Mouse (Mus musculus) bone marrow macrophage, adult 2 months (primary cell): ENCODE measurements around the gene Miga1. TPM values are rescaled to one million over a fixed set of nuclear protein-coding genes. Genes with fewer than 3 reads are reported as not detected.
A peak's percentile ranks its signal among the peaks of the same experiment; 100 is the strongest.

Source experiments
- H3K27ac ChIP-seq: 2 replicates; pipeline ENCODE4 v1.5.1; 2012; ENCODE audit warnings: low read depth, low read length; ENCODE audit not compliant: insufficient read depth
- H3K4me1 ChIP-seq: 2 replicates; pipeline ENCODE4 v1.6.1; 2012; ENCODE audit warnings: low read length; ENCODE audit not compliant: control insufficient read depth, insufficient read depth
- H3K4me3 ChIP-seq: 2 replicates; pipeline ENCODE4 v1.5.1; 2012; ENCODE audit warnings: mild to moderate bottlenecking, low read length, moderate library complexity; ENCODE audit not compliant: insufficient read depth
- CTCF ChIP-seq: IDR thresholded peaks from 2 replicates; pipeline ENCODE4 v1.5.1; 2012; ENCODE audit warnings: low read depth, mild to moderate bottlenecking, low read length, moderate library complexity
- POLR2A ChIP-seq: IDR thresholded peaks from 2 replicates; pipeline ENCODE4 v1.6.1; 2012; ENCODE audit warnings: mild to moderate bottlenecking, low read depth, low read length, borderline replicate concordance
- polyA plus RNA-seq: library from polyadenylated mRNA; stranded (reverse); fragments of >200 nt; gene quantifications from 2 replicates; pipeline ENCODE4 v1.2.4, GENCODE M21; 2012; ENCODE audit not compliant: missing spikeins, insufficient read depth, insufficient read length

Gene Miga1
- 3.9 and 4.8 TPM in 2 replicates for polyA plus RNA-seq

DNA sequence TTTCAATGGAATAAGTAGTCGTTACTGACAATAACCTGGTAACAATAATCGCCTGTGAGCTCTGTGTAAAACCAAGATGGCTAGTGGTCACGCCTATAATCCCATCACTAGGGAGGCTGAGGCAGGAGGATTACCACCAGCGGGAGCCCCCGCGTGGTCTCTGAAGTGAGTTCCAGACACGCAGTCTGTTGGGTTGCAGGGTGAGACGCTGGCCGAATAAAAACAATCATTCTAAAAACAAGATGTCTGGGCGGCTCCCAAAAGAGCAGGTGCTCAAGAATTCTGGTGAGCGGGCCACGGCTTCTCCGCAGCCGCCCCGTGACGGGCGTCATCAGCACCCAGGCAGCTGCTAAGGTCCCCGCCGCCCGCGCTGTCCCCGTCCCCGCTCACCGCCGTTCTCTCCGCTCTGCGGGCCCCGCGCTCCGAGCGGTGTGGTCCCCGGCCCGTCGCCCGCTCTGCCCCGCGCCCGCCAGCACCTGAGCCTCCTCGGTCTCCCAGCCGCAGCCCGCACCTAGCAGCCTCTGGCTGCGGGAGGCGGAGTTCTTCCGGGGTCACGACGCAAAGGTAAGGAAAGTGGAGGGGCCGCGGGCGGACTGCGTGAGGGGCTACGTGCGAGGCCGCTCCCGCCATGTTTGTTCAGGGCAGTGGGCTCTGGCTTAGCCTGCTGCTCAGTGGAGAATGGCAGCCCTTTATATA is at the start of gene Miga1:
Miga1 (minus strand) TSS at position 546 of the 696 bp plus-strand sequence.
- peak within 1 kb of the TSS; percentile 91 for H3K4me3 ChIP-seq
- peaks cover 2% of the 10 kb centered on the region; the same call in 1 of the 2 replicates for H3K4me1 ChIP-seq
- TF ChIP-seq POLR2A (no peak), CTCF (no peak)
- 0 out of 2 replicates have a peak within 1 kb of the TSS, but pooled peaks have one; percentile 22 for H3K27ac ChIP-seq

DNA sequence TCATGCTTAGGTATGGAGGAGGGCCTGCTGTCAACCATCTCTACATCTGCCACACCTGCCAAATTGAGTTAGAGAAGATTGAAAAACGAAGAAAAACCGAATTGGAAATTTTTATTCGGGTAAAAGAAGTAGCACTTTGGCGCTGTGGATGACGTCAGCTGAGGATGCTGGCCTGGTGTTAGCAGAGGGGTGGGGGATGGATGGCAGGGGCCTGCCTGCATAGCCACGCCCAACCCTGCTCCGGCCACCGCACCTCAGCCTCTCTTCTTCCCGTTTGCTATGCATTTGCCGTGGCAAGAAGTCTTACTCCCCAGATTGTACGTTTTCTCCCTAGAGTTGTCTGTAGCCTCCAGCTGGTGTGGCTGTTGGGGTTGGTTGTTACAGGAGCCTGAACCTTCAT is 43.9 kb upstream of the Miga1 start:
- Histone ChIP-seq H3K4me1 (0 out of 2 replicates have a peak, but pooled peaks cover 2% of the 10 kb centered on the region), H3K4me3 (no peak overlapping the region), H3K27ac (no peak overlapping the region)
- TF ChIP-seq CTCF (no peak), POLR2A (no peak)

GRCm38 (mm10) chr3:152376063-152376462 is 35.9 kb upstream of the Miga1 start:
- TF ChIP-seq CTCF (no peak), POLR2A (no peak)
- H3K27ac ChIP-seq, result no peak overlapping the region
- 0 out of 2 replicates have a peak, but pooled peaks cover 2% of the 10 kb centered on the region for H3K4me1 ChIP-seq
- H3K4me3 ChIP-seq, result no peak overlapping the region

- no peak for TF ChIP-seq POLR2A
- no peak for TF ChIP-seq CTCF
- H3K27ac ChIP-seq, result no peak overlapping the region
- no peaks in the 10 kb centered on the region for H3K4me1 ChIP-seq
- H3K4me3 ChIP-seq, result no peak overlapping the region
These were observed 24.0 kb upstream of the Miga1 start for GRCm38 (mm10) chr3:152364181-152364580.

DNA sequence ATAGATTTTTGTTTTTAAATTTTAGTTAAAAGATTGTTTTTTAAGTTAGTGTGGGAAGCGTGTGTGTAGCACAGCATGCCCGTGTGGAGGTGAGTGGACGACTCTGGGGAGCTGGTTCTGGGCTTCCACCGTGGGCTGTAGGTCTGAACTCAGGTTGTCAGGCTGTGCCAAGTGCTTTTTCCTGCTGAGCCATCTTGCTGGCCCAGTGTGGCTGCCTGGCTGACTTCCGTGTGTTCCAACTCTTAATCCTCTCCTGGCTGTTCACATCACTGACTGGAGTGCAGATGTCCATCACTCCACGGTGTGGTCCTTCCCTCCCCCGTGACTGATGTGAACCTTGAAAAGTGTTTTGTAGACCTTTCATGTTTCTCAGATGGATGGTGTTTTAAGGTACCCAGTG is 18.9 kb upstream of the Miga1 start:
- no peak for TF ChIP-seq POLR2A
- TF ChIP-seq CTCF, result no peak
- Histone ChIP-seq H3K4me1 (no peaks in the 10 kb centered on the region), H3K27ac (no peak overlapping the region), H3K4me3 (no peak overlapping the region)

GRCm38 (mm10) chr3:152356751-152357150 is 16.5 kb upstream of the Miga1 start:
- Histone ChIP-seq H3K4me3 (no peak overlapping the region), H3K27ac (no peak overlapping the region), H3K4me1 (no peaks in the 10 kb centered on the region)
- TF ChIP-seq CTCF (no peak), POLR2A (no peak)

DNA sequence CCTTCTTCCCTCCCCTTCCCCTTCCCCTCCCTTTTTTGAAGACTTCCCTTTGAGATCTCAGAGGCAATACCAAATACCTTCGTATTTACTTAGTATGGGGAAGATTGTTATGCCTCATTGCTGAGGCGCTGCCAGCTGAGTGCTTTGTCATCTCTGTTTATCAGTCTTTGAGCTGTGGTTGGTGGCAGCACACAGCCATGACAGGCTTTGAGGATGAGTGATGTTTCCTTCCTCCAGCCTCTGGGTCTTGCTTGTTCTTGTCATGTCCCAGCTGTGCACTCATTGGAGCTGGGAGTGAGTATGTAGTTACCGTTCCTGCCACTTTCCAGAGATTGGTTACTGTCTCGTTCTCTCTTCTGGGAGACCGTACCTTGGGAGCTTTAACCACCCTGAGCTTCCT is 15.2 kb upstream of the Miga1 start:
- TF ChIP-seq CTCF (no peak), POLR2A (no peak)
- Histone ChIP-seq H3K4me1 (no peaks in the 10 kb centered on the region), H3K27ac (no peak overlapping the region), H3K4me3 (no peak overlapping the region)

- no peaks in the 10 kb centered on the region for H3K4me1 ChIP-seq
- no peak overlapping the region for H3K4me3 ChIP-seq
- no peak overlapping the region for H3K27ac ChIP-seq
- TF ChIP-seq POLR2A (no peak), CTCF (no peak)
These were observed 13.4 kb upstream of the Miga1 start for GRCm38 (mm10) chr3:152353434-152354177.

DNA sequence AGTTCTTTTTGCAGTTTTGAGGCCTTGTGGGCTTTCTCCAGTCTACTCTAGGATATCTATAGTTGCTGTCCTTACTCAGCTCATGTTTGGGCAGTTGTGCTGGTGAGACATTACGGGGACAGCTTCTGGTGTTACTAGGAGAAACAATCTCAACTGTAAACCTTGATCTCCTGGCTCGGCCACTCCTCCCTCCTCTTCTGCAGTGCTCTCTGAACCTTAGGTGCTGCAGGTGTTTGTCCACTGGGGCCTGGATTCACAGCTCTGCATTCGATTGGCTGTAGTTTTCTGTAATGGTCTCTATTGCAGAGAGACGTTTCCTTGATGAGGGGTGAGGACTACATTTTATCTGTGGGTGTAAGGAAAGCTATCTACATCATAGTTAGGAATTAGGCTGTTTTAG is 12.1 kb upstream of the Miga1 start:
- Histone ChIP-seq H3K27ac (no peak overlapping the region), H3K4me3 (no peak overlapping the region), H3K4me1 (peaks cover 6% of the 10 kb centered on the region)
- no peak for TF ChIP-seq POLR2A
- TF ChIP-seq CTCF, result no peak

DNA sequence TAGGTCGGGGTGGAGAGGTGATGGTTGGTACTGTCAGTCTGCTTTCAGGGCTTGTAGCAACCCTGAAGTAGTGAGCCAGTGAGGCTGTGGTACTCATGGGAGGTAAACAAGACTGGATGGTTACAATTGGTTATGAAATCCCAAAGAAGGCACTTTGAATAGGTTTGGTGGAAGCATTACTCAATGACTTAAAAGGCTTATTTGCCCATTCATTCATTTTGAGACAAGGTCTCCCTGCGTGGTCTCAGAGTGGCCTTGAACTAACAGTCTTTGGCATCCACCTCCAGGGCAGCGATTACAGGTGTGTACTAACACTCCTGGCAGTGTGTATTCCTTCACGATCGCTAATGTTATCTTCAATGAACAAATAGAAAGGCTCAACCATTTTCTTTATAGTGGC is 10.8 kb upstream of the Miga1 start:
- H3K27ac ChIP-seq, result no peak overlapping the region
- TF ChIP-seq CTCF, result no peak
- TF ChIP-seq POLR2A, result no peak
- H3K4me1 ChIP-seq, result peaks cover 8% of the 10 kb centered on the region
- no peak overlapping the region for H3K4me3 ChIP-seq
